Mouse (Mus musculus) central nervous system, embryonic 18 days (tissue): ENCODE measurements around the gene Nptn. TPM values are rescaled to one million over a fixed set of nuclear protein-coding genes. Genes with fewer than 3 reads are reported as not detected.

Experiments
- polyA plus RNA-seq: library from polyadenylated mRNA; depleted of rRNA; stranded (reverse); fragments of >200 nt; gene quantifications from 2 replicates; pipeline ENCODE4 v1.2.3, GENCODE M21; 2012; rRNA removed

The Nptn gene
- polyA plus RNA-seq = 563 and 583 TPM in 2 replicates

DNA sequence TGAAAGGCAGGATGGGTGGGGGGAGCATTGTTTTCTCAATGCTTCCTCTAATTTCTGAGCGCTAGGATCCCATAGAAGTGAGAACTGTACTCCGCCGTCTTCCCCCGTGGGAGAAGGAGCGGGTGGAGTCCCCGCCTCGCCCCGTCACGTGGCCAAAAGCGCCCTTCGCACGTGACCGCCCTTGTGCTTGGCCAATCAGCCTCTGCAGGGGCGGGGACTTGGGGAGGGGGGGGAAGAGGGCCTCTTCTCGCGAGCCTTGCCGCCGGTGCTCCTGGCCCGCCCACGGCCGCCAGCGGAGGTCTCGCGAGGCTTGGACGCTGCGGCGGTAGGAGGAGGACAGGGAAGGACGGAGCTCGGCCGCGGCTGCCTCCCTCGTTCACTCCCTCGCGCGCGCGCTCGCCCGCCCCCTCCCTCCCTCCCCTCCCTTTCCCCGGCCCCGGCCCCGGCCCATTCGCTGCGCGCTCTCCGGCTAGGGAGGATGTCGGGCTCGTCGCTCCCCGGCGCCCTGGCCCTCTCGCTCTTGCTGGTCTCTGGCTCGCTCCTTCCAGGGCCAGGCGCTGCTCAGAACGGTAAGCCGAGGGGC is at the start of gene Nptn:
TSS of gene Nptn (plus strand) at position 283 of the 583 bp plus-strand sequence.

GRCm38 (mm10) chr9:58554908-58555684 is 26.9 kb upstream of the Nptn start, which contains the start of gene Cd276:
Cd276 (minus strand) TSS chr9:58555437.

Other genes with a start within 250 kb of the Nptn start
- not detected in 2 replicates for gene Tbc1d21, start 211.8 kb upstream of the Nptn start, polyA plus RNA-seq
- 49.3 and 49.5 TPM in 2 replicates for gene Insyn1, start 93.6 kb upstream of the Nptn start, polyA plus RNA-seq
- gene Cd276, start 26.8 kb upstream of the Nptn start, polyA plus RNA-seq = 23.1 and 27.6 TPM in 2 replicates
- 1.1 and 1.3 TPM in 2 replicates for gene Rec114, start 161.7 kb downstream of the Nptn start, polyA plus RNA-seq
- gene Hcn4, start 241.2 kb downstream of the Nptn start, polyA plus RNA-seq = 9.5 and 11.7 TPM in 2 replicates